Mouse (Mus musculus) lung, postnatal 0 days (tissue): Measurements from ENCODE around the gene Tln2. TPM values are rescaled to one million over a fixed set of nuclear protein-coding genes. Genes with fewer than 3 reads are reported as not detected.

Experiments
- ATAC-seq: fragments of 200-750 bp; cut with Nextera tagmentation; 2 replicates; pipeline ENCODE4 v1.8.0; 2017; ENCODE audit warnings: moderate library complexity
- DNase-seq: peaks from one replicate; pipeline ENCODE4 v3.0.0-alpha.2; 2016; ENCODE audit warnings: low spot score
- H3K27ac ChIP-seq: fragments of 300-500 bp; sonication (generic); 2 replicates; pipeline ENCODE4 v1.5.1; 2014; ENCODE audit warnings: antibody characterized with exemption, mild to moderate bottlenecking, low read length, mixed read lengths
- H3K27me3 ChIP-seq: fragments of 300-500 bp; sonication (generic); replicated peaks from 2 replicates; pipeline ENCODE4 v1.6.1; 2014; ENCODE audit warnings: low read length, mixed read lengths; ENCODE audit not compliant: insufficient read depth
- H3K36me3 ChIP-seq: fragments of 300-500 bp; sonication (generic); 2 replicates; pipeline ENCODE4 v1.6.1; 2014; ENCODE audit warnings: low read length, mixed read lengths; ENCODE audit not compliant: insufficient read depth
- H3K4me1 ChIP-seq: fragments of 300-500 bp; sonication (generic); 2 replicates; pipeline ENCODE4 v1.6.1; 2014; ENCODE audit warnings: antibody characterized with exemption, low read depth, low read length, mixed read lengths; ENCODE audit not compliant: insufficient read depth
- H3K4me2 ChIP-seq: fragments of 300-500 bp; sonication (generic); replicated peaks from 2 replicates; pipeline ENCODE4 v1.6.1; 2014; ENCODE audit warnings: low read depth, mild to moderate bottlenecking, low read length, moderate library complexity, mixed read lengths
- H3K4me3 ChIP-seq: fragments of 300-500 bp; sonication (generic); 2 replicates; pipeline ENCODE4 v1.5.1; 2014; ENCODE audit warnings: low read depth, low read length
- H3K9ac ChIP-seq: fragments of 300-500 bp; sonication (generic); replicated peaks from 2 replicates; pipeline ENCODE4 v1.6.1; 2014; ENCODE audit warnings: low read depth, mild to moderate bottlenecking
- H3K9me3 ChIP-seq: fragments of 300-500 bp; sonication (generic); 2 replicates; pipeline ENCODE4 v1.6.1; 2016; ENCODE audit warnings: low read length, mixed read lengths
- CTCF ChIP-seq: IDR thresholded peaks from 2 replicates; pipeline ENCODE4 v1.5.1; 2016; ENCODE audit warnings: antibody characterized with exemption, mild to moderate bottlenecking
- EP300 ChIP-seq: IDR thresholded peaks from 2 replicates; pipeline ENCODE4 v1.6.1; 2016; ENCODE audit warnings: antibody characterized with exemption, mild to moderate bottlenecking, control low read depth
- WGBS: fragments of 180-500 bp; shearing (Covaris S2); extraction: QIAGEN DNeasy Blood & Tissue Kit; methylation state at CpG from one replicate; pipeline ENCODE4 v1.1.7; 2014; 5-methylcytosine and 5-hydroxymethylcytosine counted together
- polyA plus RNA-seq: library from polyadenylated mRNA; unstranded; fragments of >200 nt; fragmentation: Nextera tagmentation; extraction: Ambion mirVana; gene quantifications from 2 replicates; pipeline ENCODE4 v1.2.1, GENCODE M21; 2015

Tln2 gene
- polyA plus RNA-seq, 1 experiment from 2014 or later, result 9.9 TPM

- DNase-seq, result no peak
- Histone ChIP-seq H3K27ac (no peak overlapping the region), H3K4me1 (no peaks in the 10 kb centered on the region), H3K4me3 (no peak overlapping the region), H3K9ac (no peak overlapping the region), H3K27me3 (no peaks in the 10 kb centered on the region), H3K36me3 (no peaks in the 10 kb centered on the region), H3K4me2 (no peak overlapping the region), H3K9me3 (no peaks in the 10 kb centered on the region)
- ATAC-seq, result no peak
- WGBS, result 80% methylated on average over 5 of the region's 5 CpGs
- TF ChIP-seq CTCF (no peak), EP300 (no peak)
Measured at GRCm38 (mm10) chr9:67241683-67242082, 317.8 kb downstream of the Tln2 start.

DNA sequence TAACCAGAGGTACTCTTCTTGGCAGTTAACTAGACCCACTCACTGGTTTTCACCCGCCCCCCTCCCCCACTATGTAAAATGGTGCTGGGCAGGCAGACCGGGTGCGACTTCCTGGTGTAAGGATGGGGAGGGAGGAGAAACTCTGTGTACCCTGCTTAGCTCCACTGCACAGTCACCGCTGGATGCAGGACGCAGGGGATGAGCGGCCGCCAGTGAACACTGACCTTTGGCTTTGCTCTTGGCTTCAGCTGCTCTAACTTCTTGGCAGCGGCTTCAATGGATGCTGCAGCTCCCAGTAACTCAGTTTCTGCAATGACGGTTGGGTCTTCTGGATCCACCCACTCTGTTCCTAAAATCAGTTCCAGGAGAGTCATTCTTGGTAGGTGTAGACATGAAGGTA lies 319.0 kb downstream of the Tln2 start:
- ATAC-seq, result peak; percentile 70
- Histone ChIP-seq H3K4me2 (no peak overlapping the region), H3K9ac (no peak overlapping the region), H3K27me3 (no peaks in the 10 kb centered on the region), H3K27ac (no peak overlapping the region), H3K4me3 (no peak overlapping the region), H3K36me3 (no peaks in the 10 kb centered on the region), H3K9me3 (no peaks in the 10 kb centered on the region), H3K4me1 (no peaks in the 10 kb centered on the region)
- TF ChIP-seq EP300 (no peak), CTCF (no peak)
- 56% methylated on average over 9 of the region's 9 CpGs for WGBS
- peak; percentile 29 for DNase-seq

GRCm38 (mm10) chr9:67236987-67237386 lies 322.5 kb downstream of the Tln2 start:
- Histone ChIP-seq H3K9ac (no peak overlapping the region), H3K9me3 (no peaks in the 10 kb centered on the region), H3K27ac (no peak overlapping the region), H3K4me3 (no peak overlapping the region), H3K4me2 (no peak overlapping the region), H3K4me1 (no peaks in the 10 kb centered on the region), H3K27me3 (no peaks in the 10 kb centered on the region), H3K36me3 (no peaks in the 10 kb centered on the region)
- ATAC-seq (no peak), DNase-seq (no peak)
- WGBS, result 73% methylated on average over 3 of the region's 3 CpGs
- TF ChIP-seq EP300, result no peak
- no peak for TF ChIP-seq CTCF

DNA sequence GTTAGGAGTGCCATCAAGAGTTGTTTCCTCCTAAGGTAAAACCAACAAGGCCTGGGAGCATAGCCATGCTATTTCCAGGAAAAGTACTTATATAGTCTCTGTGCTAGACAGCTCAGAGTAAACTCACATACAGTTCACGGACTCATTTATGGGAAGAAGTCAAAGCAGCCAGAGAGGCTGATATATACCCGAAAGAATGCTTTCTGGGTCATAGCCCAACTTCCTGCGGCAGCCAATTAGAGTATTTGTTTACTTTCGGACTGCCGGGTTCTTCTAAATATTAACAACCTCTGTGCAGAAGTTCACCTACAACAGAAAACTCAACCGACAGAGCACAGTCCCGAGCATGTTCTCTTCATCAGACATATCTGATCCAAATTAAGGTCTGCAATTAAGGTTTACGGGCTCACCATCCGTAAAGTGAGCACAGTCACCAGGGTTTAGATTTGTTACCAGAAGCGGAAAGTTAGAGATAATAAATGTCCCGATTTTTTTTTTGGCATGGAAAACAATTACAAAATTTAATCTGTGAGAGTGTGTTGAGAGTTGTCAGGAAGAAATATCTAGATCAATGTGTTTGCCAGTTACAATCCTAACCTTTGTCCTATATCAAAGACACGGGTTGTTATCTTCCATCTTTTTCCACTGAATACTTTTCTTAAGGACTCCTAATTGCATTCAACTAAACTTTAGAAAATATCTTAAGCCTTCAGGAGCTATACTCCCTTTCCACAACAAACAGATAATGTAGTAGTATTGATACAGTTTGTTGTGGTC lies 323.9 kb downstream of the Tln2 start:
- Histone ChIP-seq H3K4me1 (no peaks in the 10 kb centered on the region), H3K9me3 (no peaks in the 10 kb centered on the region), H3K9ac (no peak overlapping the region), H3K36me3 (no peaks in the 10 kb centered on the region), H3K27me3 (no peaks in the 10 kb centered on the region), H3K4me2 (no peak overlapping the region), H3K27ac (no peak overlapping the region), H3K4me3 (no peak overlapping the region)
- ATAC-seq, result peak; percentile 74
- WGBS, result 30% methylated on average over 12 of the region's 12 CpGs
- peak; percentile 67 for DNase-seq
- no peak for TF ChIP-seq EP300
- TF ChIP-seq CTCF, result no peak

DNA sequence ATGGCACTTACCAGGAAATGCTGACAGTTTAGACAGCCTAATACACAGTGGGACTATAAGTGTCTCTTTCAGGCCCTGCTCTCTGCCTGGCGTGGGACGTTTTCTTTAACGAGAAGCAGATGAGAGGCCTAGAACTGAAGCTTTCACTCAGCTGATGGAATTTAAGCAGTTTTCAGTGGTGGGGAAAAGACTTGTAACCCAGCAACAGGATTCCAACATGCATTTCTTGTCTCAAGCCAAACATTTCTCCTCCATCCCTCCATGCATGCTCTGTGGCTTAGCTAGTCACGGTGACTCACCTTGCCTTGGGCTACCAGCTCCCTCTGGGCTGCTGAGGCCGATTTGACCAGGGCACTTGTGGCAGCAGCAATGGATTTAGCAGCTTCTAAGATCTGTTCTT lies 330.5 kb downstream of the Tln2 start:
- no peak overlapping the region for H3K27ac ChIP-seq
- no peaks in the 10 kb centered on the region for H3K4me1 ChIP-seq
- DNase-seq (no peak), ATAC-seq (no peak)
- H3K27me3 ChIP-seq, result no peaks in the 10 kb centered on the region; the same call in 1 of the 2 replicates
- no peak overlapping the region for H3K4me3 ChIP-seq
- H3K9me3 ChIP-seq, result no peaks in the 10 kb centered on the region
- no peak overlapping the region for H3K9ac ChIP-seq
- H3K4me2 ChIP-seq, result no peak overlapping the region
- H3K36me3 ChIP-seq, result no peaks in the 10 kb centered on the region
- TF ChIP-seq EP300, result no peak
- TF ChIP-seq CTCF, result no peak
- WGBS, result 75% methylated on average over 5 of the region's 5 CpGs

DNA sequence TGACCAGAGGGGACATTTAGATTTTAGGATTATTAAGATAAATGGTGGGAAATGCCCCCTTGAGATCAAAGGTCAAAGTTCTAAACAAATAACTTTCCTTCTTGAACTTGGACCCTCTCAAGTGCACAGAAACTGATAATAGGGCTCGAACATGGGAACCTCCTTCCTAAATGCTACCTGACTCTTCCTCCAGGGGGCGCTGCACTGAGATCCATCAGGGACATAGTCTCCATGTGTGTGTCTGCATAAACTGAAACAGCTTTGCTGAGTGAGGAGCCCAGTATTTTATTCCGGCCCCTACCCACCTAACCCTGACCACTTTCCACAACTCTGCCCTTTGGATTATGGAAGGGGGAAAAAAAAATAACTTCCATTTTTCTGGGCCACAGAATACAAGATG lies 339.1 kb downstream of the Tln2 start:
- 56% methylated on average over 3 of the region's 3 CpGs for WGBS

More for the DNA sequence above, 339.1 kb downstream of the Tln2 start:
- no peak overlapping the region for H3K4me3 ChIP-seq
- ATAC-seq, result no peak
- H3K27ac ChIP-seq, result no peak overlapping the region
- no peaks in the 10 kb centered on the region for H3K4me1 ChIP-seq
- no peaks in the 10 kb centered on the region for H3K9me3 ChIP-seq
- peaks cover 7% of the 10 kb centered on the region; the same call in 1 of the 2 replicates for H3K27me3 ChIP-seq
- peaks cover 3% of the 10 kb centered on the region; the same call in 1 of the 2 replicates for H3K36me3 ChIP-seq
- no peak for TF ChIP-seq EP300
- peak; percentile 73 for TF ChIP-seq CTCF
- H3K4me2 ChIP-seq, result no peak overlapping the region
- H3K9ac ChIP-seq, result no peak overlapping the region
- DNase-seq, result no peak
